Mouse (Mus musculus) right cerebral cortex, postnatal 14 days (tissue): ENCODE data around the gene Slc25a47.

Source experiments
- DNase-seq: peaks from one replicate; pipeline ENCODE4 v3.0.0; 2022

Slc25a47 gene

DNA sequence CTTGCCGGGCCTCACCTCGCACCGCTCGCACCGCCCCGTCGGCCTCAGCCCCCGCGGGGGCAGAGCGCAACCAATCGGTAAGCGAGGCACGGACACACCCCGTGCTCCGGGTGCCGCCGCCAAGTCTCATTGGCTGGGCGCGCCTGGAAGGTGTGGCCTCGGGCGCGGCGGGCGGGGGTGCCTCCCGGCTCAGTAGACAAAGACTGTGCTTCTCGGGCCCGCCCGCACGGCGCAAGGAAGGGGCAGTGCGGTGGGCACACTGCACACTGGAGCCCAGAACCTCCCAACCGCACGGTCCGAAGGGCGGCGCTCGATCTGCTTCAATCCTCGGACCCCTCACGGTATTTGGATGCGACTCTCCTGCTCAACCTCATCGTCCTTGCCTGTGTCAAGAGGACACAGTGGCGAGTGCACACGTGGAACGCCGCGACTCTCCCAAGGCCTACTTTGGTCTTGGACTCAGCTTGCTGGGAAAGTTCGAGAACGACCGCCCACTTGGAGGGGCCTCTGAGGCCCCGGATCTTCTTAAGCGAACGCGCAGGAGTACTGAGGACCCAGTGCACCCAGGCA is at the start of gene Slc25a47, which contains the start of gene Slc25a29:
Slc25a47 (plus strand) TSS at position 207 of the 570 bp plus-strand sequence.
Slc25a29 (minus strand) TSS at position 44 of the 570 bp plus-strand sequence.
- peak; percentile 96 for DNase-seq

DNA sequence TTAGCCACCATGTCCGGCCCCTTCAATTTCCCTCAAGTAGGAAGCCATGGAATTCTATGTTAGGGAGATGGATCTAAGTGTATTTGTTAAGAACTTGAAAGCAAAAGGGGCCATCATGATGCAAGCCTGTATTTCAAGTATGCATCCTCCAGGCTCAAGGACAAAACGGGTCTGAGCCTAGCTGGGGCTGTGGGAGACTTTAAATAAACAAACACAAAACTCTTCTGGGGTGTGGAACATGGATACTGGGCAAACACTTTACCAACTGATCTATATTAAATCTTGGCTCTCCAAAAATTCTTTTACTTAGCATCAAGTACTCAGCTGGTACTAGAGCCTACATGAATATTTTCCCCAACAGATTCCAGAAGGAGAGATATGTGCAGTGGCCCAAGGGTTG is 48.5 kb upstream of the Slc25a47 start:
- DNase-seq = no peak

- peak; percentile 87 for DNase-seq
Measured at GRCm38 (mm10) chr12:108792152-108792545, 43.7 kb upstream of the Slc25a47 start.

GRCm38 (mm10) chr12:108792546-108793452 is 43.0 kb upstream of the Slc25a47 start, which contains the start of gene Yy1:
TSS of gene Yy1 (plus strand) at chr12:108792973.
- DNase-seq = peak; percentile 98

DNA sequence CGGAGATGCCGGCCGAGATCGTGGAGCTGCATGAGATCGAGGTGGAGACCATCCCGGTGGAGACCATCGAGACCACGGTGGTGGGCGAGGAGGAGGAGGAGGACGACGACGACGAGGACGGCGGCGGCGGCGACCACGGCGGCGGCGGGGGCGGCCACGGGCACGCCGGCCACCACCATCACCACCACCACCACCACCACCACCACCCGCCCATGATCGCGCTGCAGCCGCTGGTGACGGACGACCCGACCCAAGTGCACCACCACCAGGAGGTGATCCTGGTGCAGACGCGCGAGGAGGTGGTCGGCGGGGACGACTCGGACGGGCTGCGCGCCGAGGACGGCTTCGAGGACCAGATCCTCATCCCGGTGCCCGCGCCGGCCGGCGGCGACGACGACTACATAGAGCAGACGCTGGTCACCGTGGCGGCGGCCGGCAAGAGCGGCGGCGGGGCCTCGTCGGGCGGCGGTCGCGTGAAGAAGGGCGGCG is 42.3 kb upstream of the Slc25a47 start:
- peak; percentile 47 for DNase-seq

DNA sequence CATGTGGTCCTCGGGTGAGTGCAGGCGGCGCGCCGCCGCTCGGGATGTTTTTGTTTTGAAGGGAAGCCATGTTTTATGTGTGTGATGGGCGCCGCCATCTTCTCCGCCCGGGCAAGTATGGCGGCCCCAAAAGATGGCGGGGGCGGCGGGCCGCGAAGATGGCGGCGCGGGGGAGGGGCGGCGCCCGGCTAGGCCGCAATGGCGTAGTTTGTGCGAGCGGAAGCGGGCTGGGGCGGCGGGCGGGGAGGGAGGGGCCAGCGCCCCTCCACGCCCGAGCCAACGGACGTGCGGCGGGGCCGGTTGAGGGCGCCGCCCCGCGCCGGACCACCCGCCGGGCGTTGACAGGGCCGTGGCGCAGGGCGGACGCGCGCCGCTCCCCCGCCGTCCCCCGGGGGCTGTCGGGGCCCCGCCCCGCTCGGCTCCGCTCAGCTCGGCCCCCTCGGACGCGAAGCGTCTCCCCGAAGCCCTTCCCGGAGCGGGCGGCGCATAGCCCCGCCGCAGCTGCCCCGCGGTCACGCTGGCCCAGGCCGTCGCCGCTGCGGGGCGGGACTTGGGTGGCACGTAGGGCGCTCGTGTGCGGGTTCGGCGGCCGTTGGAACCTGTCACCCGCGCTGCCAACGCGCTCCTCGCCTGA is 41.7 kb upstream of the Slc25a47 start:
- peak; percentile 82 for DNase-seq

DNA sequence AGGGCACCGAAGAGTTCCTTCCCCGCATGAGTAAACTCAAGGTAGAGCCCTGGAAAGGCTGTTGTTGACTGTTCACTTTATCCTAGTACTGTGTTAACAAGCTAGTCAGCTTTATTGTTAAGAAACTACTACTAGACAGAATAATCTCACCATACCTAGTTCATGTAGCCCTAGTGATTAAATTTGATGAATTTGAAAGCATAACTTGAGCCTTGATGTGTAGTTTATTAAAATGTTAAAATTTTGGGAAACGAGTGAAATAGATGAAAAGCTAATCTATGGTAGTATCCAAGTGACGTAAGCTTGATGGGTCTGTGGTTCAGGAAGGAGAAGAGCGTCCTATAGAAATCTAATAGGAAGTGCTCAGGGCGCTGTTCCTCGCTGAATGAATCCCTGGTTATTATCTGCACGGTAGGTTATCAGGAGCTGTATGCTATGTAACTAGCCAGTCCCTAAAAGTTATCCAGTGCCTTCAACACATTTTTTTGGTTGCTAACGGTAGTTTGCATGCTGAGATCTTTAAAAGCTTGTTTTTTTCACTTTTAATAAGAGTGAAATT is 40.8 kb upstream of the Slc25a47 start:
- no peak for DNase-seq

GRCm38 (mm10) chr12:108801613-108802012 is 34.2 kb upstream of the Slc25a47 start:
- no peak for DNase-seq

DNA sequence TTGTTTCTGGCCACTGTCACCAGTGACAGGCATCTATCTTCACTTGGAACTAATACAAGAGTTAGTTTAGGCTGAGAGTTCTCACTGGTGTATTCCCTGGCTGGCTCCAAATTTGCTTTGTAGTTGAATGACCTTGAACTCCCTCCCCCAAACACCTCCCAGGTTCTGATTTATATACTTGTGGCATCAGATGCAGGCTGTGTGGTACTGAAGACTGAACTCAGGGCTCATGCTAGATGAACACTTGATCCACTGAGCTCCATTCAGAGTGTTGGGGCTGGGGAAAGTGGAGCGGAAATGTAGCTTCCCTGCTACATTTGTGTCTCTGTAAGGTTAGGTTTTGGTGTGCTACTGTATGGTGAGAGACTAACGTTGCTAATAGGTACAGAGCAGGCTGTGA is 31.5 kb upstream of the Slc25a47 start:
- no peak for DNase-seq

DNA sequence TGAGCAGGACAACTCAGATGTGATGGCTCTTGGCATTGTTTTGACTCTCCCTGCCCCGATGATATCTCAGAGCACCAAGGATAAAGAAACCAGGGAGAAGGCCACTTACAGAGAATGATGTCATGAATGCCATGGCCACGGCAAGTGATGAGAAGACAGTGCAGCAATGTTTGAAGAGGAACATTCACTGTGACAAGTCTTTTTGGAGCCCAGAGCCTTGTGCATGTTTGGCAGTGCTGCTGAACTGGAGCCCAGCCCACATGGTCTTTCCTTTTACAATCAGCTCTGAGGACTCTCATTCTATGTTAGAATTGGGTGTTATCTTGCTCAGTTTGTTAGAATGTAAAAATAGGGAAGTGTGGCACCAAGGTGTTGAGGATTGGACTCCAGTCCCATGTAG is 27.4 kb upstream of the Slc25a47 start:
- no peak for DNase-seq

DNA sequence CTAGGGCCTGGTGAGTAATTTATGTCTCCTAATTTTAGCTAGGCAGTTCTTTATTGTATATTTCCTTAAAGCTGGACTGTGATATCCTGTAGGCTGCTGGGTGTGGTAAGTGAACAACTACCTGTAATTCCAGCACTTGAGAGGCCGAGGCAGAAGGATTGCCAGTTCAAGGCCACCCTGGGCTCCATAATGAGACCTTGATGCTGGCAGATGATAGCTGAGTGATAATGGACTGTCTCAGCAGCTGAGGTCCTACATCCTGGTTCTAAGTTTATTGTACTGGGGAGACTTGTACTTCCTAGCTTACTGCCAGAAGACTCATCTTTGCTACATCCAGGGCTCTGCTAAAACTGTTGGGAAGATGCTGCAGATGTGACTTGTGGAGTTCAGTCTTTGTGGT is 26.1 kb upstream of the Slc25a47 start:
- DNase-seq = no peak

DNA sequence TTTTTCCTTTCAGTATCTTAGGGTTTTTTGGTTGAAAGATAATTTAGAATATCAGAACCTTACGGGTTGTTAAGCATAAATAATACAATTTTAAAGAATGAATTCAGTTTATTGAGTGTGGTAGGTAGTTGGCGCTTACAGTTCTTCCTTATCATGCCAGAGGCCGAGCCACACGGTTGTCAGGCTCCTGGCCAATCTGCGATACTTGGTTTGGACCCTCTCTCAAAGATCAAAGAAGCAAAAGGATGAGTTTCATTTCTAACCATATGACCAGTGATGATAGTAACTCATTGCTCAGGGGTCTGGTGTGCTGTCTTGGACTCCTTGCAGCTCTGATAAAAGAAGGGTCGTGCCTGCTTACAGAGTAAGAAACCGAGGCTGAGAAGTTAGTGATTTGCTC is 25.5 kb upstream of the Slc25a47 start:
- DNase-seq = no peak

- no peak for DNase-seq
Measured at GRCm38 (mm10) chr12:108811133-108811532, 24.7 kb upstream of the Slc25a47 start.

DNA sequence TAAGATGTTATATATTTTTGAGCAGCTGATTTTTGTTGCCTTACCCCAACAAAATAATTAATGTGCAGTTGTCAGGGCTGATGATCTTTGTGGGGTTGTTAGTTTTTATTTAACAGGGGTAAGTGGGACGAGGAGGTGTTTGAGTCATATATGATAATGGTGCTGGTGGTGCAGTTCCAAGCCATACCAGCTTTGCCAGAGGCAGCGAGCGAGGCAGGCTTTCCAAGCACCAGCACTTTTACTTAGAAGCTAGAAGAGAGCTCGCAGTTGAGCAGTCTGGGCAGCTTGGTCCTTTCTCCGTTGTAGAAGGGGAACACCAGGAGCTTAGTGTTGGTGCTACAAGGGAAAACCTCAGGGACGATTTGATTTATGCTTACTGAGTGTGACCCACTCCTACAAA is 23.4 kb upstream of the Slc25a47 start:
- DNase-seq = no peak

DNA sequence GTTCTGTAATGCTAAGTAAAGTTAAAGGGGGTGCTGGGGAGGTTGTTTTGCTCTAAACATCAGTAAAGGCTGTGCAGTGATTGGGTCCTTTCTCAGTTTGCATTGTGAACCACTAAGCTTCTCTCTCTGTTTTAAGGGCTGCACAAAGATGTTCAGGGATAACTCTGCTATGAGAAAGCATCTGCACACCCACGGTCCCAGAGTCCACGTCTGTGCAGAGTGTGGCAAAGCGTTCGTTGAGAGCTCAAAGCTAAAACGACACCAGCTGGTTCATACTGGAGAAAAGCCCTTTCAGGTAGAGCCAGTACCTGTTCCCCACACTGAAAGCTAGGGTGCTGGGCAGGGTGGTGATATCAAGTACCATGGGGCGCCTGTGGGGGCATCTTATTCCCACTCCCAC is 21.4 kb upstream of the Slc25a47 start:
- no peak for DNase-seq

DNA sequence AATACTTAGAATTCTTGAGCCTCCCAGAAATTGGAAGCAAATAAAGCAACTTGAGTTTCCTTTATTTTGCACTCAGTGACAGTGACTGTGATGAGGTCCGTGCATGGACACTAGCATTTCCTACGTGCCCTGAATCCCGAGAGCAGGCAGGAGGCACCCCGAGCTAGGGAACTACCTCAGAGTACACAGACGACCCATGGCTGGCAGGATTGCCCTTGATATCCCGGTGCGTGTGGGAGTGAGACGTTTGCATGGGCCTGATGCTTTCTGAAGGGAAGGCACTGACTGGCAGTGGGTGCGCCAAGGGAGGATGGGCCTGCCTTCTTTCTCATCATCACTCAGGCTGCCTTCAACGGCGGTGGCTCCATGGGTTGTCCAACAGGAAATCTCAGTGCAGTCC is 19.3 kb upstream of the Slc25a47 start:
- no peak for DNase-seq

GRCm38 (mm10) chr12:108820461-108820860 is 15.4 kb upstream of the Slc25a47 start:
- DNase-seq = no peak

- no peak for DNase-seq
Measured at GRCm38 (mm10) chr12:108823036-108823435, 12.8 kb upstream of the Slc25a47 start.

DNA sequence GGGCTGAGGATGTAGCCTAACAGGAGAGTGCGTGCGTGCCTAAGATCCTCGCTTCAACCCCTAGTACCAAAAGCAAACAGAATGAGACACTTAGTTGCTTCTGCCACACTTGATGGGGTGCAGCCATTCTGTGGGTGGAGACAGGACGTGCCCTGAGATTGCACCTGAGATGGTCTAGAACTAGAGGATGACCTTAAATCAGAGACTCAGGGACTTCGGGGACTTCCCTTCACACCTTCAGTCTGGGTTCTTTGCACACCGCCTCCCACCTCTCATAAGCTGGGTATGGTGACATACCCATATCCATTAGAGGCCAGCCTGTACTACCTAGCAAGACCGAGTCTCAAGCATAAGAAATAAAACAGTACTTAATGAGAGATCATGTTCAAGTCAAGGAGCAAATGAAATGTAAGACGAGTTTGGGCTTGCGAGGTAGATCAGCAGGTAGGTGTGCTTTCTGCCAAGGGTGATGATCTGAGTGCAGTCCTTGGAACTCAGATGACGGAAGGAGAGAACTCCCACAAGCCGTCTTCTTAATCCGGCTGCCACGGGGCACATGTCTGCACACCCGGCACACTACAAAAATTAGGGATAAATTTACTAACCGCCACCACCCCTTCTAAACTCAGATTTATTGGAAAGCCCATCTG is 11.5 kb upstream of the Slc25a47 start:
- no peak for DNase-seq

DNA sequence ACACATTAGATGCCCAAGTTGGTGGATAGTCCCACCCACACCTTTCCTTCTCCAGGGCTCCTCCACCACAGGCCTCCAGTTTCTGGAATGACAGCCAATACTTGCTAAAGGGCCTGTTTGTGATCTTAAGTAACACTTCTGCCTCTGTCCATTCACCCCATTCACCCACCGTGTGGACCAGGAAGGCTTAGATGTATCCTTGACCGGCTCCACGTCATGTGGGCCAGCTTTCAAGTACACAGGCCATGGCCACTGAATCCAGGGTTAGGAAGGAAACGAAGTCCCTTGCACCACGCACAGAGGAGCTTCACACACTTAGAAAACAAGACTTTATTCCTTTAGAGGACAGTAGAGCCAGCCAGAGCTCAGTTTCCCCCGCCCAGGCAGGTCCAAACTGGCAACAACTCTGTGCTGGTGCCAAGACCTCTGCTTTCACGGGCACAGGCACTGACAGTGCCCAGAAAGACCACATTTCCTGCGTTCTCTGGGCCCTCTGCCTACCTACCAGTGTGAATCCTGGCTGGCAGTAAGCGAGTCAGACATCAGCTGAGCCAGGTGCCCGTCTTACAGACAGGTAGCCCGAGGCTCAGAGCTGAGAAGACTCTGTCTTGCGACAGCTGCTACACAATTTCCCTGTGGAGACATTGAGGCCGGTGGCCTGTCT is 10.2 kb upstream of the Slc25a47 start:
- DNase-seq = no peak

GRCm38 (mm10) chr12:108826282-108826957 is 9.4 kb upstream of the Slc25a47 start:
- DNase-seq = no peak
